Mouse (Mus musculus): Measurements from ENCODE around the gene Banf2.
A peak's percentile ranks its signal among the peaks of the same experiment; 100 is the strongest.

The Banf2 gene

DNA sequence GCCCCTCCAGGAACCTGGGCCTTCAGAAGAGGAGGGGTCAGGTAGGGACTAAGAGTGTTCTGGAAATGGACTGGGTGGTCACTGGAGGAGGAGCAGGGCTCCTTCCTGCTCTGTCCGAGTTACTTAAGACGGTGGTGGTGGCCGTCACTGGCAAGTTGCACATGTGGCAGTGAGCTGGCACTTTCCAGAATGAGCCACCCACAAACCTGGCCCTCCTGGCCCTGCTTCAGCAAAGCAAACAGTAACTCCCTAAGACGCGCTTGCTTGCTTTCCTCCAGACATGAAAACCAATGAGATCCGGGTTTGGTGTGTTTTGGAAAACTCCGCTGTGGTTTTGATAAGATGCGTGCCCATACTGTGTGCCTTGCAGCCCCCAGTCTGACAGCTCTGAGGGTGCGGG lies 7.5 kb upstream of the Banf2 start:
- DNase-seq (ENCODE audit: low read depth, low spot score): no peak

DNA sequence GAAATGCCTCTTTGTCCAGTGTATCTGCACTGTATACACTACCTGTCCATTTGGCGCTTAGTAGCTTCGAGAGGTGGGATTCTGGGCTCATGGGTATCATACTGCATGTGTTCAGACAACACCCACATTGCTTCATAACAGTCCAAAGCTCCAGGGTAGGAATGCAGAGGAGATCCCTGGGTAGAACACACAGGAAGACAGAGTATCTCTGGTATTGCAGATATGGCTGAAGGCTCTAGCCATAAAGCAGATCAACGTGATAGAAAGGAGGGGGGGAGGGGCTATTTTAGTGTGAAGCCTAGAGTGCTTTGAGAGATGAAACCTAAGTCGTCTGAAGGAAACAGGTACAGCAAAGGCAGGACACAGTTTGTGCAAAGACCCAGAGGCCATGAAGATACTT lies 6.4 kb upstream of the Banf2 start:
- no peak for DNase-seq (ENCODE audit: low read depth, low spot score)

DNA sequence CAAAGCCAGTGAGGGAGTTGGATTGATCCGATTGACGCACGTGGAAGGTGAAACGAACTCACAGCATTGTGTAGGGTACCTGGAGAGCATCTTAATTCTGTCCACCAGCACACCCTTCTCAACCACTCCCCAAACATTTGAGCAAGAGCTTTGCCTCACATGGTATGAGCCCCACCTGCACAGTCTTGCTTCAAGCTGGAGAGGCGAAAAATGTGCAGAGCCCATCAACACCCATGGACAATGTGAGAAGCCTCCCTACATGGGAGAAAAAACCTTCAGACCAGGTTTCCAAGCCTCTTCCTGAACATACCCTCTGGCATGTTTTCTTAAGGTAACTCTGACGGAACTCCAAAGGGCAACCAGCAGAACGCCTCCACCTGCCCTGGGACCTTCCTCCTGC lies 2.1 kb upstream of the Banf2 start:
- DNase-seq (ENCODE audit: low read depth, low spot score): no peak

DNA sequence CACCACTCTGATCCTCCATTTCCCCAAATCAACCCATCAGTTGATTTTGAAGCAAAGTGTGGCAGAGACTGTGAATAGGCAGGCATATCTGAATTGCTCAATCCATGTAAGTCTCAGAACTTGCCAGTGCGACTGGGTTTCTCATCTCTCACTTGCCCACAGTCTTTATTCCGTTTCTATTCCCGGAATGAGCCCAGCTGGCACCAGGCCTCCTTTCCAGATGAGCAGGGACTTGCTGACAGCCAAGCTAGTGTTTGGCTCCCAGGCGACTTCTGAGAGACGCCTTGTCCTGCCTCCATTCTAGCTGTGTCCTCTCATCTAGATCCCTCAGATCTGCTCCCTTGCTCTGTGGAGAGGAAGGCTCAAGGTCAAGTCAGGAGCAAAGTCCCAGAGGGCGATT lies 11.9 kb downstream of the Banf2 start:
- peak; percentile 85 for DNase-seq (ENCODE audit: low read depth, low spot score)

DNA sequence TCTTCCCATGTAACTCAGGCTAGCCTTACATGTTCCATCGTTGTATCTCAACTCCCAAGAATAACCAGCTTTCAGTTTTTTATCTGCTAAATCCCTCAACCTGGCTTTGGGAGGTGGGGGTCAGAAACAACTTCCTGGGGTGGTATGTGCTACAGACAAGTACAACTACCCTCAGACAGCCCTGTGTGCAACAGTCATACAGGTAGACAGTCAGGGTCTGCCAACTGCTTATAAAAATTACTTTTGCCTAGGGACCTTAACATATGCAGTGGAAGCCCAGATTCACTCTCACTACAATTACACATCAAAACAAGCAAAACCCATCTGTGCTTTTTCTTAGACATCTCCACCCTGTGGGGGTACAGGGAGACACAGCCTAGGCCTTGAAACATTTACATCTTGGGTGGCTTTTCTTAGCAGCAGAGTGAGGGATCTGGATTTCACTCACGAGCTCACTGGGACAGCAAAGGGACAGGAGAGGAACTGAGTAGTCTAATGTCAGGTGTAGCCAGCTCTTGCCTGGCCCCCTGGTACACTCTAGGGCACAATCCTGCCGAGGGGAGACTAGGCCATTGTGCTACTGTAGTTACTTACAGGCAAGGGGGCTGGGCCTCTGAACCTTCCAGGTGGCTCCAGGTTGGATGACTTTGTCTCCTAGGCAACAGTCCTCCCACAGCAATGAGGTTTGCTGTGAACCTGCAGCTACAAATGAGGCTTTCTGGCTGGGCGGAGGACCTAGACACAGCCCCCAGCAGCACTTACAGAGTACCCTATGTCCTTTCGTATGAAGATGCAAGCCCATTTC lies 13.1 kb downstream of the Banf2 start:
- DNase-seq (ENCODE audit: low read depth, low spot score): peak; percentile 47

DNA sequence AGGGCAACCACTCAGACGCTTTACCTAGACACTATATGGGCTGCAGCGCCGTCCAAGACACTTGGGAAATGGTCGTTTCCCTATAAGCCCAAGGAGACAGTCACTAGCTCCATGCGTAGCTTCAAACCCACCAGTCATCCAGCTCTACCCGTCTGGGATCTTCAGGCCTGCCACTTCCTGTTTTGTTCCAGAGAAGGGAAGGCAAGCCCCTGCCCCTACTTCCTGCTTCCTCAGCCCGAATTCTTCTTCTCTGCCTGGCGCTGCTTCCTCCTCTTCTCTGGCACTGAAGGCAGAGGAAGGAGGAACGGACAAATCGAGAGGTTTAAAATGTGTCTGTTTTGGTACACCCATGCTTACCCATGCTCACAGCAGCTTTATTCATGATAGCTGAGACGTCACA lies 14.1 kb downstream of the Banf2 start:
- no peak for DNase-seq (ENCODE audit: low read depth, low spot score)

DNA sequence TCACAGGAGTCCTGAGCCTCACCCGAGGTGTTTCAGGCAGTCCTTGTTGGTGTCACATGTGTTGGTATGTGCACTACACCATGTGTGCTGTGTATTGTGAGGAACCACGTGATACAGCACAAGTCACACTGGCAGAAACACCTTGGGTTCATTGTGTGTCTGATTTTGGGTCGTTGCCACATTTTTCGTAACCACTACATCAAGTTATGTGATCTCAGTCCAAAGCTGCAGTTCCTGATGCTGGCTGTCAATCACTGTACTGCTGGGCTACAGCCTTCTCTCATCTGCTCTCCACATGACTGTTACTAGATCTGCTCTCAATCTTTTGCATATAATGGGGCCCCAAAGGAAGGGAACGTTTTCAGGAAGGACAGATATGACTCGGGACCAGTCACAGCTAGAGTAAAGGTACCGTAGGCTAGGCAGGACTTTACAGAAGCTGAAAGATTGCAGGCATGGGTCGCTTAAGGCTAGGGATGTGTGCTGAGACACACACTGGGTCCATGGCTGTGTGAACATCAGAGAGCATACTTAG lies 17.4 kb downstream of the Banf2 start:
- DNase-seq (ENCODE audit: low read depth, low spot score): no peak

DNA sequence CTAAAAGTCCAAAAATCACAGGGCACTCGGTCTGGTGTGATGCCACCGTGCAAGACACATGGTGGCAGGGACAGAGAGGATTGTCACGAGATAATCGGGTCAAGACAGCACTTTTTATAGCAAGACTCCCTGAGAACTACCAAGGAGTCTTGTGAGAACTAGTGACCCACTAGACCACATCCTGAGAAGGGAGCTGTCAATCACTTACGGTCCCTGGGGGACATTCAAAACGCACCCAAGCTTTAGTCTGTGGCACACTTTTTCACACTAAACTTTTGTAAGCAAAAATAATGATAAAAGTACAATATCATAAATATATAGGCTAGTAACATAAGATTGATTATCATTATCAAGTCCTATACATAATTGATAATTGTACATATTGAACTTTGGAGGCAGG lies 18.0 kb downstream of the Banf2 start:
- DNase-seq (ENCODE audit: low read depth, low spot score): no peak

DNA sequence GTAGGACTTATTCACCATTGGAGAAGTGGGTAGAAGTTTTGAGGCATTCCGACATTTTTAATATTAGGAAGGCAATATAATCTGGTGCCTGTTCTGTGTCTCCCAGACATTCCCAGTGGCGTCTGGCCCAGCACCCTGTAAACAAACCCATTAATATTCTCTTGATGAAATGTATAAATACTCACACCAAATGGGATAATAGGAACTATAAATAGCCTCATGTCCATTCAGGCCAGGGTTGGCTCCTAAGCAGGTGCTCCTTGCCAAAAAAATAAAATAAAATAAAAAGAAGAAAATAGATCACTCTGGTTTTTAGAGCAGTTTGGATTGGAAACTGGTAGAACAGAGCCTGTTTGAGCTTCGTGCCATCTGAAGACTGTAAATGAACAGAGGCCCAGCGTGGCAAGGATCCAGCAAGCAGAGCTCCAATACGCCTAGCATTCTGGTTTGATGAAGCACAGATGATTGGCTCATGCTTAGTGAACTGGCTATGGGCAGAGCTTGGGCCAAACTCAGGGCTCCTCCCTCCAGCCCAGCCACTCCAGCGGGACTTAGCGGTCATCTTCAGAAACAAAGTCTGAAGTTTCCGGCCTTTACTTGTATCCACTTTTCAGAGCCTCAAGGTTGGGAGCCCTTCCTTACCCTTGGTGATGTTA lies 19.7 kb downstream of the Banf2 start:
- peak; percentile 53 for DNase-seq (ENCODE audit: low read depth, low spot score)

DNA sequence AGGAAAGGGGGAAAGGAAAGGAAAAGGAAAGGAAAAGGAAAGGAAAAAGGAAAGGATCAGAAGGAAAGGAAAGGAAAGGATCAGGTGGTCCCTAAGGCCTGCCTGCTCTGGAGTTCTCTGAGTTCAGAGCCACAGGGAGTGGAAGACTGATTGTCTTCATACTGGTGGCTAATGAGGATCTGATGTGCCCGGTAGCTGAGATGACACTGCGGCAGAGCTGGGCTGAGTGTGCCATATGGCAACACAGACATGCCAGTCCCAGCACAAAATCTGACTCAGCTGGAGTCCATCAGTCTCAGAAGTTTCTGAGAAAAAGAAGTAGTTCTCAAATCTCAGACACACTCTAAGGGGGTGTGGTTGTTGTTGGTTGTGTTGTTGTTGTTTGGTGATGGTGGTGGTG lies 24.9 kb downstream of the Banf2 start:
- no peak for DNase-seq (ENCODE audit: low read depth, low spot score)

DNA sequence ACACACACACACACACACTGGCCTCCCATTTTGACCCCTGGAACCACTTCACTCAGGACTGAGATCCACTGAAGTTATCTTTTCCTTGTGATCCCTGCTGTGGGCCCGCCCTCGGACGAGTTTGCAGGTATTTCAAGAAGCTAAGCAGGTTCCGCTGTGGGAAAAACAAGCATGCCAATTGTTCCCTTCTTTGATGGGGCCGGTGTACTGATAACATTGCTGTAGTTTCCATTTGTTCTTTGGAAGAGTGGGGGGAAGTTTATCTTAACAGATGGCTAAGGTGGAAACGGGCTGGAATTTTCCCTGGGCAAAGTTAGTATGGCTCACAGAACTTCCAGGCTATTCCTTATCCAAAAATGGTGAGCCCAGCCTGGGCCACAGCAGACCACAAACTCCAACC lies 28.8 kb downstream of the Banf2 start:
- DNase-seq (ENCODE audit: low read depth, low spot score): no peak

DNA sequence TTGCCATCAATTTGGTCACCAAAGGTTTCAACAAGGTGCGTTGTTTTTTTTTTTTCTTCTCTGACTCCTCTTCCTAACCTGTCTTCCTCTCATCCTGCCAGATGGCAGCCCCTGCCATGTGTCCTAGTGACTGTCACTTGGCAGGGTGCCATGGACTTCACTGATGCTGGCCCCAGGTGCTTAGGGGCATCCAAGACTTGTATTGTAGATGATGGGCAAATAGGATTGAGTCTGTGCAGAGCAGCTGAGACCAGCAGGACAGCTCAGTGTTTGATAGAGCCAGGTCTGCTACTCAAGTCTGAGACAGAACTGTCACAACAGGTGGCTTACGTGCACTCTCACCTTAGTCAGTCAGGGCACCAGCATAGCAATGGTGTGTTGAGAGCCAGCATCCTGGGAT lies 32.6 kb downstream of the Banf2 start:
- DNase-seq (ENCODE audit: low read depth, low spot score): no peak

DNA sequence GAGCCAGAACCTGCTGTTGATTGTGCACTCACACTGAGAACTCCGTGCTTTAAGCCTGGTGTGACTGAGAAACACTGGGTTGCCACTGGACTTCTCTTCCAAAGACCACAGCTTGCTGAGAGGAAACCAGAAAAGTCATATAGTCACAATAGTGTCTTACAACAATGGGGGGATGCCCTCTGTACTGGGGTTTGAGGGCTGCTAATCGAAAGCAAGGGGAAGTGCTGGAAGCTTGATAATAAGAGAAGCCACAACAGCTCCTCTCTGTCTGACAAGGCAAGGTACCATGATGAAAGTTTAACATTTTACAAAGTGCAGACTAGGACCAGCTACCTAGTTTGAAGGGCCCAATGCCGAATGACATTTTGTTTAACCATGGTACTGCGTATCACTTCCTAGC lies 36.8 kb downstream of the Banf2 start:
- DNase-seq (ENCODE audit: low read depth, low spot score): no peak

DNA sequence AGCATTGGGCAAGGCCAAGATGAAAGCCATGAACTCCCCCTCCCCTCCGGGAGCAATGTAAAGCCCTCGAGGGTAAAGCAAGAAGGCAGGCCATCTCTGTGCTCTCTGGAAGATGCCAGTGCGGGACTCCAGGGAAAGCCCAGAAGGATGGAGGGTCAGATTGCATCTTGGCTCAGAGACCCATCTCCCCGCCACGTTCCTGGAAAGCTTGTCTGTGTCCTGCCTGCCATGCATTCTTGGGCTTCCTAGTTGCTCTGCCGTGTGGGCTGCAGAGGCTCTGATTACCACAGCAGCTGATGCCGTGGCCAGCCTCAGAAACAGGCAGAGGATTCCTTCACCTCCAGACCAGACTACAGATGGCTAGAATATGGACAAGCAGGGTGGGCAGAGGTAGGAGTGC lies 37.6 kb downstream of the Banf2 start:
- DNase-seq (ENCODE audit: low read depth, low spot score): no peak

DNA sequence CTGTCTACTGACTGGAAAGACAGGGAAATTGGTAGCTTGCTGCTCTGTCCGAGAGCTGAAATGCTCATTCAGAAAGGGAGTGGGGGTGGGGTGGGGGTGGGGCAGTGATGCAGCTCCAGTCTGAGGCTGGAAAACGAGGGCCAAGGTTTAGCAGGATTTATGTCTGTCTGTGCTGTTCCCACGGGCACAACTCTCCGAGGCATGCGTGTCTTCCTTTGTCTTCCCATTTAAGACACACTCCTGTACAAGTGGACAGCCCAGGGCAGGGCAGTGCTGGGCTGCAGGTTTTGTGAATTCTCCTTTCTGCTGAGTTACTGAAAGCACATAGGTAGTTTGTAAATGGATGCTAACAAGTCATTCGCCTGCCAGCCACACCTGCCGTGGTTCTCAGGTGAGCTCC lies 39.8 kb downstream of the Banf2 start:
- no peak for DNase-seq (ENCODE audit: low read depth, low spot score)

DNA sequence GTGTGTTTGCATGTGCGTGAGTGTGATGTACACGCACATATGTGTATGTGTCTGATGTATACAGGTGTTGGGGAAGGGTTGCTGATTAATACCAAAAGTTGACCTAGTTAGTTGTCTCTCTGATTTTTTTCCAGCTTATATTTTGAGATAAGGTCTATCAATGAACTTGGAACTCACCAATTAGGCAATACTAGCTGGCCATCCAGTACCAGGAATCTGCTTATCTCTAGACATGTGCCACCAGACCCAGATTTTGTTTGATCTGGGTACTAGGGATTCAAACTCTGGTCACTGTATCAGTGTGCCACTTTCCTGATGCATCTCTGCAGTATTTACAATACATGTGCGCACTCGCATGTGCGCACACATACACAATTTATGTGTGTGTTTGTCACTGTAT lies 41.2 kb downstream of the Banf2 start:
- no peak for DNase-seq (ENCODE audit: low read depth, low spot score)

DNA sequence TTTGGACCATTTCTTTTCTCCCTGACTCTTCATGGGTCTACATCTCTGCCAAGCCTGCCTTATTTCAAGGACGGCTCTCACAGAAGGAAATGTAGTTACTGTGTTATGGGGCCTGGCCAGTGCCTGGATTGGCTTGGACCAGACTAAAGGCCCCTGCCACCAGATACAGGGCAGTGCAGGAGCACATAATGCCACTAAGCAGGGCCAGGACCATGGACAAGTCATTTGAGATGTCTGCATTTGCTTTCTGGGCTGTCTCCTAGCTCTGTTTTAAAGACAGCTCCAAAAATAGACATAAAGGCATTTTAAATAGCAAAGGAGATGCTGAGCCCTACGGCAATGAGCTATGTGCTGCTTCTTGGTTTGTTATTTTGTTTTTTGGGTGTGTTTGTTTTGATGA lies 43.8 kb downstream of the Banf2 start:
- no peak for DNase-seq (ENCODE audit: low read depth, low spot score)

DNA sequence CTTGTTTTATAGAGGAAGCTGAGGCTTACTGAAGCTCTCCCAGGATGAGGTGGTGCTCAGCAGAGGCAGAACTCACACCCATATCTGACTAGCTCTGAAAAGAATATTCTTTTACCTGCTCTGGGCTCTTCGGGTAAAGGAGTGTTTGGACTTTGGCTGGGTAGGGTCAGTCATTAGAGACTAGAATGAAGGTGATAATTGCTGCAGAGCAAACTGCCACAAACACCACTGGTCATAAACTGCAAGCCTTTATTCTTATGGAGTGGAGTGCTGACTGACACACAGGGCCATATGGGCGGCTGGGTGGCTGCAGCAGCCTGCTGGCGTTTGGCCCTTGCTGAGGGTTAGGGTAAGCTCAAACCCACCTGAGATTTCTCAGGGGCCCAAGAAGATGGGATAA lies 46.0 kb downstream of the Banf2 start:
- DNase-seq (ENCODE audit: low read depth, low spot score): no peak

DNA sequence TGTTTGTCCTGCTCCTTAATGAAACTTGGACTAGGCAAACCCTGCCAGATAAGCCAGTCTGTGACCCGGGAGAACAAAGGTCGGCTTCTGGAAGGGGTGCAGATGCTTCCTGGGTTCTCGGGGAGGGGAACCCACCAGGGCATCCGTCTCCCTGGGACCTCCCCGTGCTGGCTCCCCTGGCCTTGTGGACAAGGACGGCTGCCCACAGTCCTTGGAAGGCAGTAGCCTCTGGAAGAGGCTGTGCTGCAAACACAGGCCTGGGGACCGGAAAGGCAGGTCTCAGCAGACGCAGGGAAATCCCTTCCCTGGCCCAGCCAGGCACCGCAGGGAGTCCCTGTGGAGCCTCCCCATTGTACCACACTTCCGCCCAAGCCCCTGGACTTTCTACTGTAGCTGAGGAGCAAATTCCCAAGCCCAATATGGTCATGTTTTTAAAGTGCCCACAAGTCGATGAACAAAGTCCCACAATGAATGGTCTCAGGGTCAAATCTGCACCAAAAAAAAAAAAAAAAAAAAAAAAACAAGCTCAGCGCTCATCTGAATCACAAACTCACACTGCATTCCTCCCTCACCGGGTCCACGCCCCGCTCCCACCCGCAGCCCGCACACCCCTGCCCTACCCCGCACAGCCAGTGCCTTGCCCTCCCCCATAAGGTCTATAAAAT lies 53.5 kb downstream of the Banf2 start:
- no peak for DNase-seq (ENCODE audit: low read depth, low spot score)

DNA sequence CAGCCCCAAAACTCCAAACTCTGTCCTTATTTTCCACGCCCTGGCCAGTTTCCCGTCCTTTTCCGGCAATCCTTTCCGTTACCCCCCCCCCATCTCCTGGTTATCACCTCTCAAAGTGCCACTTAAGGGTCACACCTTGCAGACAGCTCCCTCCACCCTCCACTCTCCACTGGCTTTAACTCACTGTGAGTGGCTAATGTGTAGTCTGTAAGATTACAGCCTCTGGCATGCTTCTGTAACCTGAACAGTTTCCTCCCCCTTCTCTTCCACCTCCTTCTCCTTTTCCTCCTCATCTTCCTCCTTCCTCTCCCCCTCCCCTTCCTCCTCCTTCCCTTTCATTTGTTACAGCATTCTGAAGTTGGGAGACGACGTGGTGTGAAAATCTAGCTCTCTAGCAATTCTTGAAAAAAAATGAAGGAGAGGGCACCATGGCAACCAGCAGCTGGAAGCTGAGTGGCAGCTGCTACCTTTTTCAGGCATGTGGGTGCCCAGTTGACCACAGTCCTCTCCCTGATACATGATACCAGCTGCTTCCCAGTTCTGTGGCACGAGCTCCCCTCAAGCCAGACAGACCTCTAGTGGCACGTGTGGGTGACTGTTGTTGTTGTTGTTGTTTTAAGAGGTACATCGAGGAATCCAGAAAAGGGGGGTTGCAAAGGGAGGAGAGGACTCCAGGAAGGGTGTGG lies 55.2 kb downstream of the Banf2 start:
- DNase-seq (ENCODE audit: low read depth, low spot score): no peak

DNA sequence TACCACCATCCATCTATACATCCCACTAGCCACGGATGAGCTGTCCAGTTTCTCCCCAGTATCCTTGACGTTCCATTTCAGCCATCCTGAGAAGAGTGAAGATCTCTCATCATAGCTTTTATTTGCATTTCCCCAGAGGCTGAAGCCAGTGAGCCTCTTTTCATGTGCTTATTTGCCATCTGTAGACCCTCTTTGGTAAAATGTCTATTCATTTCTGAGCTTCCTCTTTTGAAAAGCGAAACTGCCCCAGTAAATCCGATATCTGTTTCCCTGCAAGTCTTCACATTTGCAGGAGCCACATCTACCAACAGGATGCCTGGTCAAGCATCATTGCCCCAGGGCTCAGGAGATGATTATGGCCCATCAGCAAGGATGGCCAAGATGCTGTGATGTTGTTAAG lies 59.9 kb downstream of the Banf2 start:
- DNase-seq (ENCODE audit: low read depth, low spot score): no peak

DNA sequence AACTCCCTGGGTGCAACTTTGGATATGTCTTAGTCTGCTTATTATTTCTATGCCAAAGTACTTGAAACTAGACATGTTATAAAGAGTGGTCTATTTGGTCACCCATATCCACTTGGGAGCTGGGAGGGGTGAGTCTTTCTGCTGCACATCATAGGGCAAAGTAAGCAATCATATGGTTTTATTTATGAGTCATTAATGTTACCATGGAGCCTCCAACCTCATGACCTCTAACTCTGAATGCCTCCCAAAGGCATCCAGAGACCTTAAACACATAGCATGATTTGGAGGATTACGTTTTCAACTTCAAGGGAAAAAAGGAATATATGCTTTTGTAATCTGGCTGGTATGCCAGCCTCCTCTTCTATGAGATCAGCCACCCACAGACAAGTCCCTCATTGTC lies 61.9 kb downstream of the Banf2 start:
- DNase-seq (ENCODE audit: low read depth, low spot score): no peak
